Mouse (Mus musculus) spleen, adult 2 months (tissue): ENCODE measurements around the gene Lrrc25.

ENCODE experiments used
- CTCF ChIP-seq: fragments of 200-500 bp; IDR thresholded peaks from 2 replicates; pipeline ENCODE4 v1.5.1; 2011; ENCODE audit warnings: mild to moderate bottlenecking, inconsistent platforms; ENCODE audit not compliant: insufficient read depth, insufficient read length, insufficient replicate concordance; ENCODE audit errors: extremely low read depth
- POLR2A ChIP-seq: fragments of 200-500 bp; IDR thresholded peaks from 2 replicates; pipeline ENCODE4 v1.6.1; 2011; ENCODE audit warnings: low read depth, low read length, inconsistent platforms

- no peak for TF ChIP-seq POLR2A
- no peak for TF ChIP-seq CTCF
Observed at GRCm38 (mm10) chr8:70598722-70599121, 17.2 kb upstream of the Lrrc25 start.
